Mouse (Mus musculus) liver, embryonic 16.5 days (tissue): ENCODE measurements around the gene Ebp. TPM values are rescaled to one million over a fixed set of nuclear protein-coding genes. Genes with fewer than 3 reads are reported as not detected.
A peak's percentile ranks its signal among the peaks of the same experiment; 100 is the strongest.

ENCODE experiments used
- ATAC-seq: fragments of 200-750 bp; cut with Nextera tagmentation; 2 replicates; pipeline ENCODE4 v1.8.0; 2017; ENCODE audit warnings: low read depth, mild to moderate bottlenecking, moderate number of reproducible peaks, moderate library complexity
- H3K27ac ChIP-seq: fragments of 300-500 bp; sonication (generic); 2 replicates; pipeline ENCODE4 v1.5.1; 2014; ENCODE audit warnings: mild to moderate bottlenecking, low read length
- H3K27me3 ChIP-seq: fragments of 300-500 bp; sonication (generic); 2 replicates; pipeline ENCODE4 v1.6.1; 2014; ENCODE audit warnings: low read depth, low read length, mixed read lengths; ENCODE audit not compliant: control insufficient read depth, insufficient read depth
- H3K36me3 ChIP-seq: fragments of 300-500 bp; sonication (generic); 2 replicates; pipeline ENCODE4 v1.6.1; 2014; ENCODE audit warnings: mild to moderate bottlenecking; ENCODE audit not compliant: control insufficient read depth, insufficient read depth
- H3K4me1 ChIP-seq: fragments of 300-500 bp; sonication (generic); 2 replicates; pipeline ENCODE4 v1.6.1; 2014; ENCODE audit warnings: low read depth, low read length, mixed read lengths; ENCODE audit not compliant: control insufficient read depth
- H3K4me2 ChIP-seq: fragments of 300-500 bp; sonication (generic); 2 replicates; pipeline ENCODE4 v1.6.1; 2014; ENCODE audit warnings: low read depth, low read length, mixed read lengths
- H3K4me3 ChIP-seq: fragments of 300-500 bp; sonication (generic); 2 replicates; pipeline ENCODE4 v1.5.1; 2014; ENCODE audit warnings: low read depth, mild to moderate bottlenecking, low read length
- H3K9ac ChIP-seq: fragments of 300-500 bp; sonication (generic); 2 replicates; pipeline ENCODE4 v1.6.1; 2014; ENCODE audit warnings: low read depth, low read length
- H3K9me3 ChIP-seq: fragments of 300-500 bp; sonication (generic); replicated peaks from 2 replicates; pipeline ENCODE4 v1.6.1; 2016; ENCODE audit warnings: low read length; ENCODE audit not compliant: control insufficient read depth
- WGBS: fragments of 180-500 bp; shearing (Covaris S2); extraction: QIAGEN DNeasy Blood & Tissue Kit; methylation state at CpG from one replicate; pipeline ENCODE4 v1.1.7; 2014; ENCODE audit not compliant: insufficient replicate concordance; 5-methylcytosine and 5-hydroxymethylcytosine counted together
- polyA plus RNA-seq: library from polyadenylated mRNA; unstranded; fragments of >200 nt; fragmentation: Nextera tagmentation; extraction: Ambion mirVana; gene quantifications from 2 replicates; pipeline ENCODE4 v1.2.1, GENCODE M21; 2015

The Ebp gene
- 82.8 and 90.1 TPM in 2 replicates for polyA plus RNA-seq

GRCm38 (mm10) chrX:8193419-8193723, at the start of gene Ebp:
Gene Ebp, minus strand, starts transcription at chrX:8193512.
- no peaks in the 10 kb centered on the region for H3K9me3 ChIP-seq
- peak within 1 kb of the TSS; percentile 80 for H3K9ac ChIP-seq
- ATAC-seq = peak; percentile 15
- WGBS = 21% methylated on average over 10 of the region's 10 CpGs
- H3K4me1 ChIP-seq = peaks cover 2% of the 10 kb centered on the region
- H3K4me2 ChIP-seq = peak within 1 kb of the TSS; percentile 88
- H3K36me3 ChIP-seq = no peaks in the 10 kb centered on the region
- no peaks in the 10 kb centered on the region for H3K27me3 ChIP-seq
- peak within 1 kb of the TSS; percentile 83 for H3K27ac ChIP-seq
- H3K4me3 ChIP-seq = peak within 1 kb of the TSS; percentile 75

- H3K27me3 ChIP-seq = no peaks in the 10 kb centered on the region
Measured at GRCm38 (mm10) chrX:8238804-8239395, 45.6 kb upstream of the Ebp start.

DNA sequence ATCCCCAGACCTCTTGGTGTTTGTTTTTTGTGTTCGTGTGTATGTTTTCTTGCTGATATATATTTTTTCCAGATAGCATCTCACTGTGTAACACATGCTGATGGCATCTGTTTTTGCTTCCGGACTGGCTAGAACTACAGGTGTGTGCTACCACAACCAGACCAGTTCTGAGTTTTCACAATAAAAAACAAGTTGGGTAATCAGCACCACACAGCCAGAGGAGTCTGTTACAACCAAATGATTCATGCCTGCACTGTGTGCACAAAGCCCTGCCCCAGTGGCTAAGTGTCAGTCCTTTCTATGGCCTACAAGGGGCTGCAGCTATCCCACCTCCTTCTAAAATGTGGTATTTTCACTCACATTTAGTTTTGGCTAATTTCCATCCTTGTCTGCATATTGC, 43.4 kb upstream of the Ebp start:
- no peaks in the 10 kb centered on the region for H3K27me3 ChIP-seq
- no peak overlapping the region for H3K4me3 ChIP-seq
- WGBS = 56% methylated on average over 2 of the region's 2 CpGs
- H3K4me2 ChIP-seq = no peak overlapping the region
- H3K9me3 ChIP-seq = no peaks in the 10 kb centered on the region
- ATAC-seq = no peak
- no peak overlapping the region for H3K9ac ChIP-seq
- no peak overlapping the region for H3K27ac ChIP-seq
- H3K36me3 ChIP-seq = no peaks in the 10 kb centered on the region
- peaks cover 4% of the 10 kb centered on the region; the same call in 1 of the 2 replicates for H3K4me1 ChIP-seq

More at GRCm38 (mm10) chrX:8238804-8239395, 45.6 kb upstream of the Ebp start:
- Histone ChIP-seq H3K4me3 (no peak overlapping the region), H3K4me2 (no peak overlapping the region), H3K9ac (no peak overlapping the region), H3K9me3 (no peaks in the 10 kb centered on the region), H3K36me3 (no peaks in the 10 kb centered on the region; the same call in 1 of the 2 replicates), H3K27ac (no peak overlapping the region), H3K4me1 (no peaks in the 10 kb centered on the region)
- ATAC-seq = no peak
- 75% methylated on average over 13 of the region's 13 CpGs for WGBS

GRCm38 (mm10) chrX:8233602-8234001, 40.3 kb upstream of the Ebp start:
- H3K9ac ChIP-seq = no peak overlapping the region
- WGBS = 55% methylated on average over 3 of the region's 3 CpGs
- no peaks in the 10 kb centered on the region for H3K27me3 ChIP-seq
- H3K27ac ChIP-seq = no peak overlapping the region
- no peak overlapping the region for H3K4me3 ChIP-seq
- H3K4me1 ChIP-seq = peaks cover 4% of the 10 kb centered on the region; the same call in 1 of the 2 replicates
- H3K4me2 ChIP-seq = no peak overlapping the region
- no peaks in the 10 kb centered on the region for H3K9me3 ChIP-seq
- H3K36me3 ChIP-seq = no peaks in the 10 kb centered on the region
- ATAC-seq = 0 out of 2 replicates have a peak, but pooled peaks have one; percentile 35

- ATAC-seq = no peak
- 60% methylated on average over 4 of the region's 4 CpGs for WGBS
Measured at GRCm38 (mm10) chrX:8230272-8230671, 37.0 kb upstream of the Ebp start.

DNA sequence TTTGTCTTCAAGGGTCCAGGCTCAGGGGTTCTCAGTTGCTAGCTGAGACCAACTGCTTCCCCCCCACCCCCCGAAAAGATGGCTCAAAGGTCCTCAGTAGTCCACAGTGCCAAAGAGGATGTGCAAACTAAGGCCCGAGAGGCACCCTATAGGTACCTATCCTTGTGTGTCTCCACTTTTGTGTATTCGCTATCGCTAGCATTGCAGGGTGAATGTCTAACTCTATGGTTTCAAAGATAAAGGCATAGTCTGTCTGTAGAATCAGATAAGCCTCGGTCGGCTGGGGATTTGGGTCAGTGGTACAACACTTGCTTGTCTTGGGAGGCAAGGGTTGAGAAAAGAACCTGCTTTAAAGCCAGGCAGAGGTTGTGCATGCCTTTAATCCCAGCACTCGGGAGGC, 30.2 kb upstream of the Ebp start:
- H3K36me3 ChIP-seq = no peaks in the 10 kb centered on the region
- H3K27ac ChIP-seq = no peak overlapping the region
- H3K27me3 ChIP-seq = no peaks in the 10 kb centered on the region
- H3K4me2 ChIP-seq = no peak overlapping the region
- 47% methylated on average over 7 of the region's 7 CpGs for WGBS
- no peak for ATAC-seq
- no peak overlapping the region for H3K9ac ChIP-seq
- H3K4me3 ChIP-seq = no peak overlapping the region
- no peaks in the 10 kb centered on the region; the same call in 1 of the 2 replicates for H3K4me1 ChIP-seq
- no peaks in the 10 kb centered on the region for H3K9me3 ChIP-seq

More at GRCm38 (mm10) chrX:8230272-8230671, 37.0 kb upstream of the Ebp start:
- H3K27me3 ChIP-seq = no peaks in the 10 kb centered on the region
- no peak overlapping the region for H3K27ac ChIP-seq
- no peak overlapping the region for H3K4me2 ChIP-seq
- H3K4me1 ChIP-seq = peaks cover 4% of the 10 kb centered on the region; the same call in 1 of the 2 replicates
- no peaks in the 10 kb centered on the region for H3K36me3 ChIP-seq
- H3K9me3 ChIP-seq = no peaks in the 10 kb centered on the region
- no peak overlapping the region for H3K4me3 ChIP-seq
- H3K9ac ChIP-seq = no peak overlapping the region

- ATAC-seq = no peak
- Histone ChIP-seq H3K4me3 (no peak overlapping the region), H3K4me1 (no peaks in the 10 kb centered on the region; the same call in 1 of the 2 replicates), H3K4me2 (no peak overlapping the region), H3K9me3 (no peaks in the 10 kb centered on the region), H3K9ac (no peak overlapping the region), H3K27me3 (no peaks in the 10 kb centered on the region), H3K27ac (no peak overlapping the region), H3K36me3 (no peaks in the 10 kb centered on the region)
- 46% methylated on average over 7 of the region's 7 CpGs for WGBS
Measured at GRCm38 (mm10) chrX:8222678-8223421, 29.5 kb upstream of the Ebp start.

- WGBS = 63% methylated on average over 3 of the region's 3 CpGs
- Histone ChIP-seq H3K9ac (no peak overlapping the region), H3K4me1 (no peaks in the 10 kb centered on the region; the same call in 1 of the 2 replicates), H3K36me3 (no peaks in the 10 kb centered on the region), H3K4me3 (no peak overlapping the region), H3K9me3 (no peaks in the 10 kb centered on the region), H3K4me2 (no peak overlapping the region), H3K27ac (no peak overlapping the region), H3K27me3 (no peaks in the 10 kb centered on the region)
- no peak for ATAC-seq
Measured at GRCm38 (mm10) chrX:8222296-8222677, 29.0 kb upstream of the Ebp start.

DNA sequence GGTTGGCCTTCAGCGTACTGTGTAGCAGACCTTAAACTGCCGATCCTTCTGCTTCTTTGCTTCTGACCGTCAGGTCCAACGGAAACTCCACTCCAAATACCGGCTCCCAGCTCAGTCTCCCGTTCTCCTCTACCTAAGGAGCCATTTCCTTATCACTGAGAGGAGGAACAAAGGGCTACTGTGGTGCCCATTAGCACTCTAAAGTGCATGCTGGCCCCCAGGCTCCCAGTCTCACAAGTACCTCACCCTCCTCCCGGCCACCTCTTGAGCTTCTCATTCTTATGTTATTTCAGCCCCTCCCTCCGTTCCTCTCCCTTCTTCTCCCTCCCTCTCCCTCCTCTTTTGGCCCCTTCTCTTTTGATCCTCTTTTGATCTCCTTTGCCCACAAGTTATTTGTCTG, 26.3 kb upstream of the Ebp start:
- H3K36me3 ChIP-seq = no peaks in the 10 kb centered on the region
- no peak overlapping the region for H3K4me2 ChIP-seq
- H3K4me3 ChIP-seq = no peak overlapping the region
- no peaks in the 10 kb centered on the region; the same call in 1 of the 2 replicates for H3K4me1 ChIP-seq
- H3K9ac ChIP-seq = no peak overlapping the region
- 40% methylated on average over 8 of the region's 8 CpGs for WGBS
- no peak overlapping the region for H3K27ac ChIP-seq
- H3K27me3 ChIP-seq = no peaks in the 10 kb centered on the region
- no peak for ATAC-seq
- no peaks in the 10 kb centered on the region for H3K9me3 ChIP-seq
